Mouse (Mus musculus) ovary, postnatal 10 days (tissue): ENCODE data around the gene Xrcc4.

Source experiments
- DNase-seq: peaks from one replicate; pipeline ENCODE4 v3.0.0; 2022; ENCODE audit warnings: low spot score

The Xrcc4 gene

DNA sequence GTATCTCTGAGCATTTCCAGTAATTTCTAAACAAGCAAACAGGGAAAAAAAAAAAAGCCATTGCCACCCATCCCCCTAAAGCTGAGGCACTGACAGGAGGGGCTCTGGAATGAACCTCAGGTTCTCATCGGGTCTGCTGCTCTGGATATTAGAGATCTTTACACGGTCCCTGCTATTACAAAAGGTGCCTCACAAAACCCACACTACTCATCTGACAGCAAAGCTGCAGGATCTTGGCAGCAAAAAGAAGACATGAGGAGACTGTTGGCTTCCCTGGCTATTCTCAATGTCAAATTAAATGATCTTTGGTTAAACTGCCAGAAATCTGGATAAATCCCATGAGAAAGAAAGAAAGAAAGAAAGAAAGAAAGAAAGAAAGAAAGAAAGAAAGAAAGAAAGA is 145.1 kb downstream of the Xrcc4 start:
- no peak for DNase-seq

DNA sequence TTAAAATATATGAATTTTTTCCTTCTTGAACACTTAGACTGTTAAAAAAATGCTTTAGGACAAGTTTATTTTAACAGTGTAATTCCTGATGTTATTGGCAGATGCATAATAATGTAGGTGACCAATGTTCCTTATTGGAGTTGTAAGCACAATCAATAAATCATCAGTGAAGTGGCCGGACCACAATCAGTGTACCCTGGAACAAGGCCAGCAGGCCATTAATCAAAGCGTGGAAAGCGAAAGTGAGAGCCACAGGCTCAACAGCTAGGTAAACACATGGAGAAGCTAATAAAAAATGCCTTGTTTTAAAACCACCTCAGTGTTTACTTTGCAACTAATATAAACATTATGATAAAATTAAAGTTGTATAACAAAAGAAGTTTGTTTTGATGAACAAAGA is 159.9 kb downstream of the Xrcc4 start:
- DNase-seq: no peak

DNA sequence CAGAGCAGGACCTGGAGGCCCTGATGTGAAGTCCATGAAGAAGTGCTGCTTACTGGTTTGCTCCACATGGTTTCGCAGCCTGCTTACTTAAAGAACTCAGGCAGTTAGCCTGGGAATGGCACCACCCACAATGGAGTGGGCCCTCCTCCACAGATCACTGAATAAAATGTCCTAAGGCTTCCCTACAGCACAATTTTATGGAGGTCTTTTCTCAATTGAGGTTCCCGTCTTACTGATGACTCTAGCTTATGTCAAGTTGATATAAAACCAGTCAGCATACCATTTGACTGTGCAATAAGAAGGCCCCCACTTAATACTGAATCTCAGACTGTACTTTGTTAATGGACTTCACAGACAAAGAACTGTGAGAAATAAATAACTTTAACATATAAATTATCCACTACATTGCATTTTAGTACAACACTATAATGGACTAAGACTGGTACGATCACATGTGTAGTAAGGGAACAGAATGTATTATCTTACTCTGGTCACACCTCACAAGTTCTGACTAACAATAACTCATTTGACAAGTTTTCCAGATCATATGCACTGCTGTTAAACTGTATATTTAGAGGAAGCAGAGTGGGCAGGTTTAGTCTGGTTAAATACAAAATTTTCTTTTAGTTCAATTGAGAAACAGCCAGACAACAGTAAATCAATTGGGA is 170.5 kb downstream of the Xrcc4 start:
- DNase-seq: no peak

DNA sequence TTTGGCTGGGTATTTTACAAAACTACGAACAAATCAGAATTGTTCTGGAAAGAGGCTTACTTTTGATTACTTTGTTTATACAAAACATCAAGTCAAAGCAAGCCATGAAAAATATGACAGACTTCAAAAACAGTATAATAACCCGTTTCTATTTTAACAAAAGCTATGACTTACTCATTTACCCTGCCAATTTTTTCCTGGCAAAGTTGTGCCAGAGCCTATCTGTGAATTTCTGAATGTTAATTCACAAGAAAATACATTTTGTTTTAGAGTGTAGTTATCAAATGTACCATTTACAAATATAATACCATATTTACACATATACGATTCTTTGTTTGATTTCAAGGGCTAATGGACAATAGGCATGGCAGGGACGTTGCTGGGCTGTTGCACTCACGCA is 175.1 kb downstream of the Xrcc4 start:
- DNase-seq: no peak

DNA sequence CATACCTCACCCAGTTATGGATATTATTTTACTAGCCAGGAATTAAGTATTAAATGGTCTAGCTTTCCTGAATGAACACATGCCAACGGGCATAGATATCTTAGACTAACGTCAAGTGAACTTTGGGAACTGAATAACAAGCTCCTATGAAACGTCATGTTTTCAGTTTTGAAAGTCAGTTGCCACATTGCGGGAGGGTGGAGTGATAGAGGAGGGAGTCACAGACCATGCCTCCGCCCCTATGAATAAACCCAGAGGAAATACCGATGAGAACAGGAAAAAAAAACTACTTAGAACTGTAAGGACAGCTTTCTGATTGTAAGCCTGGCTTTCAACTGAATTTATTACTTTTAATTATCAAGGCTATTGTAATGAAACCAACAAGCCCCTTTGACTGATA is 175.5 kb downstream of the Xrcc4 start:
- DNase-seq: no peak

DNA sequence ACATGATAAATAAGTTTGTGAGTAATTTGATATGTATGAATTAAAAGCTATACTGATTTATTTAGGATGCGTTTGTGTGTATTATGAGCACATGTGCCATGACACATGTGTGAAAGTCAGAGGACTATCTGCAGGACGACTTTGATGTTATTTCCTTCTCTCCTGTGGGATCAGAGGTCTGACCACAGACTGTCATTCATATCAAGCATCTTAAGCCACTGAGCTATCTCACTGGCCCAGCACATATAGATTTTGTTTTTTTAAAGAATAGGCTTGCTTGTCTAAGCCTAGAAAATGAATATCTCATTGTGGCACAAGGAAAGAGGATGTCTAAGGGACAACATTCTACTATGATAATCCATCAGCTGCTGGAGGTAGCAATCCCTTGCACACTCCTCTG is 183.3 kb downstream of the Xrcc4 start:
- no peak for DNase-seq

DNA sequence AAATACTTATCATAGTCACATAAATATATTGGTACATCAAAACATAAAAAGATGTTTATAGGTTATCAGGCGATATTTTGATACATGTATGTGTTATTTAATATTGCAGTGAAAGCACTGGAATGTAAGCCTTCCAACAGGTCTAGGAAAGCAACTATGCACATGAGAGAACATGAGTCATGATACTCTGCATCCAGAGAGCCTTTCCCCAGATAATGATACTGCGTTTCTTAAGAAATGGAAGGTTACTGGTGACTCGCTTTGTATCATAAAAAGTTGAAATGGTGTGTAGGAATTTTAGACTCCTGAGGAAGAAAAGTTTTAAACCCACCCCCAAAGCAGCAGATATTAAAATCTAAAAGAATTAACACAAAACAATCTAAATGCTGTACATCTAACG is 190.3 kb downstream of the Xrcc4 start:
- DNase-seq: no peak

DNA sequence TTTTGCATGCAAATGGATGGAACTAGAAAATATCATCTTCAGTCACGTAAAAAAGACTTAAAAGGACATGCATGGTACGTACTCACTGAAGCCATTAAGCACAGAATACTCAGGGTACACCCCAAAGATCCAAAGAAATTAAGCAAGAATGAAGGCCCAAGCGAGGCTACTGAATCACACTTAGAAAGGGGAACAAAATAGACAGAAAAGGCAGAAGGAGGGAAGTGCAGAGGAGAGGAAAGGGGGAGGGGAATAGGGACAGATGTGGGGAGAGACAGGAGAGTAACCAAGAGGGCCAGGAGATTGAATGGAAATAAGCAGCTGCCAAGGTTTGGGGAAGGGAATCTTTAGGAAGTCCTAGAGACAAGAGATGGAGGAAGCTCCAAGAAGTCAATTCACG is 197.3 kb downstream of the Xrcc4 start:
- no peak for DNase-seq

DNA sequence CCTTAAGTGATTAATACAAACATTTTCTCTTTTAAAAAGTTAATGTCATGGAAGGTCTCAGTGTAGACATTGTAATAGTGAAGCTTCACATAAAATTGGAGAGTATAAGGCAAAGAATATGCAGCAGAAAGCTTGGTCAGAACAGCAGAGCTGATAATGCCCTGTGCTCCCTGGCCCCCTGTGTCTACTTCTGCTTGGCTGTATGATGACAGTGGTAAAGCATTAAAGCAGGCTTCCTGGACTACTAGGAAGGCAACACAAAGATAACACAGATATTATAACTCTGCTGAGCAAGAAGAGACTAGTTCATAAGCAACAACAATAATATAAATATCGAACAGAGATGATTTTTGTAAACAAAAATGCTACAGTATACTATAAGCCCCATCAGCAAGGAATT is 199.2 kb downstream of the Xrcc4 start:
- no peak for DNase-seq

DNA sequence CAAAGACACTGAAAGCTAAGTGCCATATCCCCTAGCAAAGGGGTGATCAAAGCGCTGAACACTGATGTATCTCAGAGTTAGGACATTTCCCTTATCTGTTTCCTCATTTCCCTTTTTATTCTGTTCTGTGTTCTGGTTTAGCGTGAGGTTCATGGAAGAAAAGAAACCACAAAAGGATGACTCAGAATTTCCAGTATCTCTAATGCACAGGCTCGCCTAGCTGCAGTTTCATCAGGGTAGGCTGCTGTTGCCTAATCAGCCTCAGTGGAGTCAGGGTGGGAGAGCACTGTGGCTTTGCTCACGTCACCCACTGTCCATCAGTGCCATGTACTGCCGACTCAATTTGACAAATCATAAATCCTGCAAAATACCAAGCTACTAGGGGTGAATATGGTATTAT is 200.3 kb downstream of the Xrcc4 start:
- no peak for DNase-seq

DNA sequence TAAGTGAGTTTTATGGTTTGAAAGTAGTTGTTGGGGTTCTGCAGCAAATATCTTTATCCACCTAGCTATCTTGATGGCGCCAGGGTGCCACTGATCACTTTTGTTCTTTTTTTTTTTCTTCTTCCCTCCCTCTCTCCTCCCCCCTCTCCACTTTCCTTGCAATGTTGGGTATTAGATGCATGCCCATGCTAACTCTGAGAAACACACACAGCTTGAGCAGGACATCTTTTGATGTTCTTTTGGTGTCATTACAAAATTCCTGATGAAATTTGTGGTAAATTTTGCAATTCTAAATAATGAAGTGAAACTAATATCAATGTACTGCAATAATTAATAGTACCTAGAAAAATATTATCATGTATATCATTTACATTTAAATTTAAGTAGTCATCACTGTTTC is 205.9 kb downstream of the Xrcc4 start:
- no peak for DNase-seq

DNA sequence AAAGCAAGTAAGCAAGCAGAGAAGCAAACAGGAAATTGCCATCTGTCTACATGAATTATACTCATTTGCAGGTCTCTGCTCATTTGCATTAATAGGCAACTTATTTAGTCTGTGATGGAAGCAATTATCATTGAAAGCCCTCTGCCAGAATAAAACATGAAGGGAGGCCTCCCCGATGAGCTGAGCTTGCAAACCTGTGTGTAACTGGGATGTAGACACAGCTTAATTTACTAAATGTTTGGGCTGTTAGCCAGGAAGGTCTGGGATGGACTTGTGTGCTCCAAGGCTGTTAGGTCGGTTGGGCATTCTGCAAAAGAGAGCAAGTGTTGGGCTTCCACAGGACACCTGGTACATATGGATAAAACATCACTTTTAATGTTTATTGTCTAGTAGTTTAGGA is 208.1 kb downstream of the Xrcc4 start:
- no peak for DNase-seq

DNA sequence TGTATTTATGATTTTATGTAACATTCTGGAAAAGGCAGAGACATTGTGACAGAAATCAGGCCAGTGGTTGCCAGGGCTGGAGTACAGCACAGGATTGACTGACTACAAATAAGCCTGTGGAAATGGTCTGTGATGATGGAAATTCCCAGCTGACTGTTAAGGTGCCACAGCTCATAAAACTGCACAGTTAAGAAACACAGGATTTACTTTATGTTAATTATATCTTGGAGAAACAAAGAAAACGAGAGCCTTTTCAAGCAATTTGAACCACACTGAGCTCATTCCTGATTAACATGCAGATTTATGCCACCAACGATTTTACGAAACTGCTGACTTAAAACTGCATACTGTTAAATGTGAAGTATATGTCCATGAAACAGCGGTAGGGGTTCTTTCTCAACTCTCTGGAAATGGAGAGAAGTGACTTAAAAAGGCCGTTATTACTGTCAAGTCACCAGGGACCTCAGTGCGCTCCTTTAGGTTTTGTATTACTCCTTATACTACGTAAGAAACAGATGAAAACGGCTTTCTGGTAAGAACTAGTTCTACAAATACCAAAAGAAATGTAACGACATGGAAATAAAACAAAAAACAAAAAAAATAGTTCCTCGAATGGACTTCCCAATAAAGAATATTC is 210.5 kb downstream of the Xrcc4 start:
- no peak for DNase-seq

DNA sequence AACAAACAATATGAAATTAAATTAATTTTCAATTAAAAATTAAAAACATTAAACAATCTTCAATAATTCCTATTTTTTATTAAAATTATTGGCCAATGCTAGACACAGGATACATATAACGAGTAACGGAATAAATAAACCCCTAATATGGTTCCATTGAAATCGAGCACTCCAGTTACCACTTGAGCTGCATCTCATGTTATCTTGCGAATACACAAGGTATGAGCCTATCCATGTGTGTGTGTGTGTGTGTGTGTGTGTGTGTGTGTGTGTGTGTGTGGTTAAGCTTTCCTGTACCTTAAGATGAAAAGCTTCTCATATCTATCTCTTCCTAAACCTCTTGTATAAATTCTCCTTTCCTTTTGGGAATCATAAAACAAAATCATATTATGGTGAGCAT is 213.9 kb downstream of the Xrcc4 start:
- no peak for DNase-seq

DNA sequence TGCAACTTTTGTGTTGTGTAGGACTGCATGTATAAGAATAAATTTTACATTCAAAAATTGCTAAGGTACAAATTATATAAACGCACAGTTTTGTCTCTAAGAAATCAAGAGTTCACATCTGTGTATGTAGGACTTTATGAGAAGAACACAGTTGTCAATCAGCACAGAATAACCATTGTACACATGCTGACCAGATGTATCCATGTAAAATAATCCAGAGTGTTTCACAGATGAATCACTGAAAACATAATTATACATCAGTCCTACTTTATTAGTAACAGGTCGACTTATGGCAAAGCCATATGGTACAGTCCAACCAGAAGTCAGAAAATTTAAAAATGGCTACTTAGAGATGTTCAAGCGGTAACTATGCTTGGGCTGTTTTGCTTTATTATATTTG is 216.7 kb downstream of the Xrcc4 start:
- no peak for DNase-seq

DNA sequence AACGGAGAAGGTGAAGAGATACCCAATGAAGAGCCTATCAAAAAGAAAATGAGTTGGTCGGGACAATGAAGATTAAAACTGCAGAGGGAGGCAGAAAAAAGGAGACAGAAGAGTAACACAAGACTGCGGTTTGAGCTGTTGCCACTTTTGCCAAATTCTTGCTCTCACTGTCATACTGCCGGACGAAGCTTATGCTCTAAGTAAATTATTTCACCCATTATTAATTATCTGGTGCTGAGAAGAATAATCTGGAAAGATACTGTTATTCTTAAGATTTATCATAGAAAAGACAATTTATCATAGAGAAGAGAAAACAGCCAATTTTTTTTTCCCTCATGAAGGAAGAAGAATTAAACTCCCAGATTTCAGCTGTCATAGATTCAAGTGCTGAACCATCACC is 235.3 kb downstream of the Xrcc4 start:
- DNase-seq: no peak

DNA sequence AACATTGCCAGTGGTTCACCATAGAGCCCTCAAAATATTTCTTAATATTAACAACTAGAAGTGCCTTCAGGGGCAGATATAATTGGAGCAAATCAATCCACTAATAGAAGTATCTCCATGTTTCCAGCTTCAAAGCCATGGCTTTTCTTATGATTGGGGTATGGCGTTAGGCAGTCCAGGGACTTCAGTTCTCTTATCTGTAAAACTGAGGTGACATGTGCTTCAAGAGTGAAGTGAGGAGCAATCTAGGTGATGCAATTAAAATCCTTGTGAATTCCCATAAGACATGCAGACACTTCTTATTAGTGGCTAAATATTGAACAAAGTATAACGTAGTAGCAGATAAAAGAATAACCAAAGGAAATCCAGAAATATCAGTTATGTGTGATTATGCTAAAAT is 238.7 kb downstream of the Xrcc4 start:
- DNase-seq: no peak

DNA sequence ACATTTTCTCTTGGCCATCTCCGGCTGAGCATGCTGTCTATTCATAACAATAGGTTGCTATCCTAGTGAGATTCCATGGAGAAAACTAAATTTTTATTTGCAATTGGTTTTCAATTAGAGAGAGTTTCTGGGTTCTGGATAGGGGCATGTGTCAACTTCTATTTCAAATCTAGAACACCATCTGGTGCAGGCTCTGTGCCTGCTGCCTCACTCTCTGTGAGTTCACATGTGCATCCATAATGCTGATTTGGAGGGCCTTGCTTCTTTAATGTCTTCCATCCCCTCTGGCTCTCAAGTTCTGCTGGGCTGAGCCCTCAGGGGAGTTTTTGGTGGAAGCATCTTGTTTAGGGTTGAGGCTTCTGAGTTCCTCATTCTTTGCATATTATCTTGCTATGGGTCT is 239.5 kb downstream of the Xrcc4 start:
- DNase-seq: no peak

DNA sequence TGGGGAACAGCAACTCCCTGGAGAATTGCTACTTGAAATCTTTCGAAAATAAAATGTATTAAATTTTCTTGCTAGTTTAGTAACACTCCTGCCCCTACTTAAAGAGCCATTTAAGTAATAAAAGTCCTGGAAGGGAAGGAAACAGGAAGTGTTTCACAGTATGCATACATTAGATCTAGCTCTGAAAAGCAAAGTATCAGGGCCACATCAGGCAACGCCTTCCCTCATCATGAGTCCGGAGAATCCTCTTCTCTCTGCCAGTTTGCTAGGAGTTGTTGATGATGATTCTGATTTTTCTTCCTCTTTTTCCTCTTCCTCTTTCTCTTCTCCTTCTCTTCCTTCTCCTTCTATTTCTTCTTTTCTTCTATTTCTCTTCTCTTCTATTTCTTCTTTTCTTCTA is 250.8 kb downstream of the Xrcc4 start:
- DNase-seq: no peak

DNA sequence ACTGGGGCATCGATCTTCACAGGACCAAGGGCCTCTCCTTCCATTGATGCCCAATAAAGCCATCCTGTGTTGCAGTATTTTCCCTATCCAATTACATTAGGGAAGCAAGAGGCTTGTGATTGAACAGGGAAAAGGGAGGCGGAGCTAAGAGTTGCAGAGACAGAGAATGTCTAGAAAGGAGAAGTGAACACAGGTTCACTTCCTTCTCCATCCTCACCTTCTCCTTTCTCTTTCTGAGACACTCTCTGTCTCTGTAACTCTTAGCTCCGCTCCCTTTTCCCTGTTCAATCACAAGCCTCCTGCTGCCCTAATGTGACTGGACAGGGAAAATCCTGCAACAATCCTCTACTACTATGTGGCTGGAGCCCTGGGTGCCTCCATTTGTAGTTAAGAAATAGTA is 254.9 kb downstream of the Xrcc4 start:
- DNase-seq: no peak

DNA sequence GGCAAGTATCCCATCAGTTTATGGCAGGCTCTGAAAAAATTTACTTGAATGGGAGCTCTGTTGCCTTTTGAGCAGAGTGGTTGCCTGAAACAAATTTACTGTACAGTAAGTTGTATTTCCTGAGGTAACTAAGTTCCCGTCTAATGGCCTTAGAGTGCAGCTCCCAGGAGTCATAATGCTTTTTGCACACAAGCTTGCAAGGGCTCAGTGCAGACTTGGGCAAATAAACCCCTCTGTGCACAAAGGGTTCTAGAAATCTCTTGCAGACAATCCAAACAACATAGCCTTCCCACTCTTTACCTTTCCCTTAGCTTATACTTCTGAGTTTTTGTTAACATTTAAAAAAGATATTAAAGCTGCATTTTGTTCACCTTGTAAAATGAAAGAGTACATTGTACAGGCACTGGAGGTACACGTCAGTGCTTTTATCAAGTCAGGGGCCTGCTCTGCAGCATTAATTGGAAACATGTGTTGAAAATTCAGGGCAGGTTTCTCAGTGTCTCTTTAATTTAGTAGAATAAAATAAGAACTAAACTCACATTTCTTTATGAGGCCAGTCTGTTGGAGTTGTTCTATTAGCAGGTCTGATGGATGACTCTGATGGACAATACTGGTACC is 256.2 kb downstream of the Xrcc4 start:
- DNase-seq: no peak

DNA sequence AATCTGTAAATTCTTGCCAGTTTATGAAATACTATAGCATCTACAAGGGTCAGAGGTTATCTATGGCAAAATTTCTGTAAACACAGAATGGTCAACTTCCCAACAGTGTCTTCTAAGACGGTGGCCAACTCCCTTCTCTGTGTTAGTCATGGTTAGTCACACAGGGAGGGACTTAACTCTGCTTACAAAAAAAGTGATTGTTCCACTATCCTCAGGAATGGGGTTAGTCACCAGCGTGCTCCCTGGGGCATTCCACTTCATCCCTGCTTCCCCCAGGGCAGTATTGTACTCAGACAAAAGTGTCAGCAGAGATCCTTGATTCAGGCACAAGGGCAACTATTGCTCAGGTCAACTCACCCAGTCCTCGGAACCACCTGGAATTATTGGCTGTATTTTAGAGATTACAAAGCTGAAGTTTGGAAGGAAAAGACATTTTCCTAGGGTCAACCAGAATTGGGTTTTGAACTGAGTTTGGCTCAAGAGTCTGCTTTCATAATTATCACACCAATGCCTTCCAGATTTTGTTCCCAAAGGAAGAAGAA is 260.9 kb downstream of the Xrcc4 start:
- DNase-seq: no peak

DNA sequence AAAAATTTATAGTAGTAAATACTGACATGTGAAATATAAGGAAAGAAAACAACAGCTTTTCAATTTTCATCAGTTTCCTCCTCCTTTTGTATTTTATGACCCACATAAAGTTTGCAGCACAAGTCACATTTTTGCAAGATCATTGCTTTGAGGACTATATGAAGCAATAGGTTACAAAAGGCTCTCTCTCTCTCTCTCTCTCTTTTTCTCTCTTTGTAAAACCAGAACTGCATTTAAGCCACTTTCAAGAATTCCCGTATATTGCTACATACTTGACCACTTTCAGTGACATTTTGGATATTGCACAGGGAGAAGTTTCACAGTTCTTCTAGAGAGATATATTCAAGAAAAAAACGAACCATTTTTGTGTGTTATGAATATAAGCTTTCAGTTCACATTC is 261.6 kb downstream of the Xrcc4 start:
- DNase-seq: no peak

DNA sequence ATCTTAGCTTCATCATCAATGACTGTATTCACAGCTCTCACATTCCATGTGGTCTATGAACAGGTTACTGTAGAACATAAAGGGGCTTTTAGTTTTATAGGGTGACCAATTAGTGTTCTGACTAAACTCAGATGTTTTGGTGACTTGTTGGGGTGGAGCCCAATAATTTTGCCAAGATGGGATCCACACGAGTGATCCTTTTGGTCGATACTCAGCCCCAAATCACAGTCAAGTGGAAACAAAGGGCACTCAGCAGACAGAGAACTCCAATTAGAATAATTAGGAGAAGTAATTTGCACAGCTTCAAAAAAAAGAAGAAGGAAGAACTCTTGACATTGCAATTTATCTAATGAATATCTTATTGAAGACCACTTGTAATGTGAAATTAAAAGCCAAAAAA is 274.9 kb downstream of the Xrcc4 start:
- DNase-seq: no peak
